Mouse (Mus musculus) megakaryocyte, embryonic 14.5 days (primary cell): ENCODE measurements around the gene Hnrnpab. TPM values are rescaled to one million over a fixed set of nuclear protein-coding genes. Genes with fewer than 3 reads are reported as not detected.

ENCODE experiments used
- H3K27me3 ChIP-seq: replicated peaks from 2 replicates; pipeline ENCODE3; 2012; ENCODE audit warnings: inconsistent platforms
- H3K36me3 ChIP-seq: replicated peaks from 2 replicates; pipeline ENCODE3; 2012; ENCODE audit warnings: low read length, inconsistent platforms, mixed read lengths
- H3K4me1 ChIP-seq: 2 replicates; pipeline ENCODE4 v1.6.1; 2012; ENCODE audit warnings: inconsistent platforms
- H3K4me3 ChIP-seq: replicated peaks from 2 replicates; pipeline ENCODE3; 2012; ENCODE audit warnings: moderate library complexity, mild to moderate bottlenecking, inconsistent platforms
- H3K9me3 ChIP-seq: 2 replicates; pipeline ENCODE4 v1.6.1; 2012; ENCODE audit warnings: inconsistent platforms
- FLI1 ChIP-seq: IDR thresholded peaks from 2 replicates; pipeline ENCODE4 v1.6.1; 2012; ENCODE audit warnings: low read length, inconsistent platforms, mixed read lengths
- GATA1 ChIP-seq: IDR thresholded peaks from 3 replicates; pipeline ENCODE4 v1.6.1; 2012; ENCODE audit warnings: mixed read lengths, low read length, inconsistent platforms, borderline replicate concordance
- polyA plus RNA-seq: library from polyadenylated mRNA; stranded (reverse); fragments of >175 nt; gene quantifications from 2 replicates; pipeline ENCODE4 v1.2.3, GENCODE M21; 2012; ENCODE audit warnings: low replicate concordance; ENCODE audit not compliant: insufficient read depth

The Hnrnpab gene
- polyA plus RNA-seq, 1 experiment, result 587 TPM

GRCm38 (mm10) chr11:51646751-51647667 lies 40.4 kb upstream of the Hnrnpab start:
- Histone ChIP-seq H3K36me3 (peaks cover 11% of the 10 kb centered on the region), H3K4me3 (peak overlapping the region; percentile 44), H3K9me3 (no peaks in the 10 kb centered on the region), H3K4me1 (peaks cover 56% of the 10 kb centered on the region), H3K27me3 (peaks cover 65% of the 10 kb centered on the region)
- TF ChIP-seq GATA1 (no peak), FLI1 (no peak)

- H3K9me3 ChIP-seq, result no peaks in the 10 kb centered on the region
- H3K4me1 ChIP-seq, result peaks cover 56% of the 10 kb centered on the region
- H3K4me3 ChIP-seq, result no peak overlapping the region
- H3K27me3 ChIP-seq, result peaks cover 62% of the 10 kb centered on the region
- TF ChIP-seq GATA1, result no peak
- TF ChIP-seq FLI1, result no peak
- peaks cover 11% of the 10 kb centered on the region for H3K36me3 ChIP-seq
Observed at GRCm38 (mm10) chr11:51646245-51646644, 39.6 kb upstream of the Hnrnpab start.

GRCm38 (mm10) chr11:51645293-51645692 lies 38.6 kb upstream of the Hnrnpab start:
- Histone ChIP-seq H3K36me3 (peaks cover 11% of the 10 kb centered on the region), H3K27me3 (peaks cover 52% of the 10 kb centered on the region), H3K4me1 (peaks cover 46% of the 10 kb centered on the region), H3K4me3 (no peak overlapping the region), H3K9me3 (no peaks in the 10 kb centered on the region)
- TF ChIP-seq FLI1 (no peak), GATA1 (no peak)

- Histone ChIP-seq H3K27me3 (peaks cover 41% of the 10 kb centered on the region), H3K4me3 (no peak overlapping the region), H3K4me1 (peaks cover 39% of the 10 kb centered on the region), H3K36me3 (peaks cover 11% of the 10 kb centered on the region), H3K9me3 (no peaks in the 10 kb centered on the region)
- TF ChIP-seq GATA1 (no peak), FLI1 (no peak)
Observed at GRCm38 (mm10) chr11:51644217-51644616, 37.6 kb upstream of the Hnrnpab start.

GRCm38 (mm10) chr11:51643761-51644160 lies 37.1 kb upstream of the Hnrnpab start:
- TF ChIP-seq FLI1 (no peak), GATA1 (no peak)
- no peaks in the 10 kb centered on the region for H3K9me3 ChIP-seq
- no peak overlapping the region for H3K4me3 ChIP-seq
- peaks cover 11% of the 10 kb centered on the region for H3K36me3 ChIP-seq
- H3K27me3 ChIP-seq, result peaks cover 37% of the 10 kb centered on the region
- peaks cover 34% of the 10 kb centered on the region for H3K4me1 ChIP-seq

GRCm38 (mm10) chr11:51643202-51643601 lies 36.6 kb upstream of the Hnrnpab start:
- peaks cover 33% of the 10 kb centered on the region for H3K4me1 ChIP-seq
- H3K36me3 ChIP-seq, result peaks cover 11% of the 10 kb centered on the region
- H3K4me3 ChIP-seq, result no peak overlapping the region
- peaks cover 31% of the 10 kb centered on the region for H3K27me3 ChIP-seq
- no peaks in the 10 kb centered on the region for H3K9me3 ChIP-seq
- TF ChIP-seq GATA1 (no peak), FLI1 (no peak)

GRCm38 (mm10) chr11:51640748-51641147 lies 34.1 kb upstream of the Hnrnpab start:
- H3K36me3 ChIP-seq, result peaks cover 11% of the 10 kb centered on the region
- H3K4me3 ChIP-seq, result no peak overlapping the region
- no peak for TF ChIP-seq GATA1
- no peak for TF ChIP-seq FLI1
- H3K9me3 ChIP-seq, result no peaks in the 10 kb centered on the region
- H3K4me1 ChIP-seq, result peaks cover 37% of the 10 kb centered on the region
- H3K27me3 ChIP-seq, result peaks cover 15% of the 10 kb centered on the region

- H3K4me3 ChIP-seq, result peak overlapping the region; percentile 91
- H3K9me3 ChIP-seq, result no peaks in the 10 kb centered on the region
- peaks cover 47% of the 10 kb centered on the region for H3K4me1 ChIP-seq
- H3K36me3 ChIP-seq, result peaks cover 9% of the 10 kb centered on the region
- TF ChIP-seq GATA1, result no peak
- H3K27me3 ChIP-seq, result peaks cover 4% of the 10 kb centered on the region
Observed at GRCm38 (mm10) chr11:51638497-51638896, 31.9 kb upstream of the Hnrnpab start.

- H3K27me3 ChIP-seq, result no peaks in the 10 kb centered on the region
- TF ChIP-seq GATA1 (no peak), FLI1 (no peak)
- peaks cover 47% of the 10 kb centered on the region for H3K4me1 ChIP-seq
- H3K9me3 ChIP-seq, result no peaks in the 10 kb centered on the region
- peak overlapping the region; percentile 91 for H3K4me3 ChIP-seq
- peaks cover 10% of the 10 kb centered on the region for H3K36me3 ChIP-seq
Observed at GRCm38 (mm10) chr11:51637971-51638414, 31.3 kb upstream of the Hnrnpab start.

- Histone ChIP-seq H3K27me3 (no peaks in the 10 kb centered on the region), H3K36me3 (peaks cover 18% of the 10 kb centered on the region), H3K9me3 (no peaks in the 10 kb centered on the region), H3K4me1 (peaks cover 62% of the 10 kb centered on the region), H3K4me3 (peak overlapping the region; percentile 95)
- TF ChIP-seq GATA1, result no peak
- no peak for TF ChIP-seq FLI1
Observed at GRCm38 (mm10) chr11:51636323-51636684, 29.7 kb upstream of the Hnrnpab start.
